Mouse (Mus musculus) embryonic facial prominence, embryonic 10.5 days (tissue): ENCODE results near the gene Dennd1a. TPM values are rescaled to one million over a fixed set of nuclear protein-coding genes. Genes with fewer than 3 reads are reported as not detected.

Experiments used
- DNase-seq: peaks from one replicate; pipeline ENCODE4 v3.0.0-alpha.2; 2017; ENCODE audit warnings: low spot score
- H3K27ac ChIP-seq: fragments of 300-500 bp; sonication (generic); replicated peaks from 2 replicates; pipeline ENCODE4 v1.5.1; 2016; ENCODE audit warnings: mild to moderate bottlenecking
- H3K27me3 ChIP-seq: fragments of 300-500 bp; sonication (generic); replicated peaks from 2 replicates; pipeline ENCODE4 v1.6.1; 2016; ENCODE audit warnings: low read depth, mild to moderate bottlenecking; ENCODE audit not compliant: poor library complexity, severe bottlenecking
- H3K36me3 ChIP-seq: fragments of 300-500 bp; sonication (generic); replicated peaks from 2 replicates; pipeline ENCODE4 v1.6.1; 2016; ENCODE audit warnings: mild to moderate bottlenecking, moderate library complexity
- H3K4me1 ChIP-seq: fragments of 300-500 bp; sonication (generic); 2 replicates; pipeline ENCODE4 v1.6.1; 2016
- H3K4me3 ChIP-seq: fragments of 300-500 bp; sonication (generic); 2 replicates; pipeline ENCODE4 v1.5.1; 2016; ENCODE audit warnings: mild to moderate bottlenecking, moderate library complexity
- H3K9me3 ChIP-seq: fragments of 300-500 bp; sonication (generic); 2 replicates; pipeline ENCODE4 v1.6.1; 2016; ENCODE audit warnings: mild to moderate bottlenecking
- WGBS: fragments of 180-500 bp; shearing (Covaris S2); methylation state at CpG from one replicate; pipeline ENCODE4 v1.1.7; 2016; 5-methylcytosine and 5-hydroxymethylcytosine counted together
- polyA plus RNA-seq: library from polyadenylated mRNA; unstranded; fragments of >200 nt; fragmentation: Nextera tagmentation; extraction: Ambion mirVana; gene quantifications from 2 replicates; pipeline ENCODE4 v1.2.1, GENCODE M21; 2016

Dennd1a gene
- polyA plus RNA-seq, 1 experiment from 2014 or later = 13.7 TPM

DNA sequence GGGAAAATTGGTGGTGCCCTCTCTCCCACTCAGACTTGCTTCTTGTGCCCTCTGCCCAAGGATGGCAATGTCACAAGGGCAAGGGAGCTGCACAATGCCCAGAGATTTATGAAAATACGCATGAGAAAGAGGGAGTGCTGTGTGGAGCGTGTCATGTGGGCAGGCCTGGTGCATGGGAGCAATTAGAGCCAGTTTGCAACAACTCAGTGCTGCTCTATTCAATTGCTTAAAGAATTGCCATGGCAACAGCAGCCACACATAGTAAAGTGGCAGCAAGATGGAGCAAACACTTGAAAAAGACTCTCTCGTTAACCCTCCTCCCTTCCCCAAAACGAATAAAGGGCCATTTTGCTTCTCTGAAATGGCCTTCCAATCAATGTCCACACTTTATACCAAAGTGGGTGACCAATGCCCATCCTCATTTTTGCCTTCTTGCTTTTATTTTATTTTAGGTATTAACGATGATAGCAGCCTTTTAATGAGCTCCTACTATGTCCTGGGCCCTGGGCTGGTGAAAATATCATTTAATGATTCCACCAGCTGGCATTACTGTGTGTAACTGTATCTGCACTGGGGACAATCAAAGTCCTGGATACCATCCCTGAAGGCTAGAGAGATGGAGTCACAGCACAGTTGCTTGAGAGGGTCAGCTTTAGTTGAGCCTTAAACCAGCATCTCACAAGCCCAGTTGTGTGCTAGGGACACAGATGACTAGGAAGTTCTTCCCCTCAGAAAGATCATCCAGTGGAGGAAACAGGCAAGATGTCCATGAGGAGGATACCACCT lies 378.3 kb downstream of the Dennd1a start:
- H3K4me1 ChIP-seq = peaks cover 15% of the 10 kb centered on the region
- peak; percentile 35 for DNase-seq
- WGBS = 50% methylated on average over 5 of the region's 5 CpGs
- H3K36me3 ChIP-seq = no peaks in the 10 kb centered on the region
- peak overlapping the region; percentile 51; the same call in 1 of the 2 replicates for H3K27ac ChIP-seq
- no peaks in the 10 kb centered on the region for H3K9me3 ChIP-seq
- H3K4me3 ChIP-seq = no peak overlapping the region
- H3K27me3 ChIP-seq = no peaks in the 10 kb centered on the region

DNA sequence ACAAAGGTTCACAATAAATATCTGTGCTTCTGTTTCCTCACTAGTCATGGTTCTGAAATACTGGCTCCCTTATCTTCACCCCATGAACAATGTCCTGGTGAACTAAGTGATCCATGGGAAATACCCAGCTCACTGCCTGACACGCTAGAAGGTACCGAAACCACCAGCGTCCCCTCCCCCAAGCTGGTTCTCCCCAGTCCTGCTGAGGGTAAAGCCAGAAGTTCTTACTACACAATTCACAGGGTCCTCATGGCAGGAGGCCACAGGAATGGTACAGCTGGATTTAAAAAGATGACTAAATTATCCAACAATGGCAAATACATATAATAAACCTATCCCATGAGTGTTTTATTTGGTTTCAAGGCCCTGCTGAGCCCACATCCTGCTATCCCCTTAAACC lies 378.9 kb downstream of the Dennd1a start:
- peak; percentile 7 for DNase-seq
- no peaks in the 10 kb centered on the region for H3K36me3 ChIP-seq
- peaks cover 15% of the 10 kb centered on the region for H3K4me1 ChIP-seq
- no peaks in the 10 kb centered on the region for H3K27me3 ChIP-seq
- no peak overlapping the region for H3K4me3 ChIP-seq
- H3K27ac ChIP-seq = peak overlapping the region; percentile 51; the same call in 1 of the 2 replicates
- no peaks in the 10 kb centered on the region for H3K9me3 ChIP-seq
- 81% methylated on average over 3 of the region's 3 CpGs for WGBS

DNA sequence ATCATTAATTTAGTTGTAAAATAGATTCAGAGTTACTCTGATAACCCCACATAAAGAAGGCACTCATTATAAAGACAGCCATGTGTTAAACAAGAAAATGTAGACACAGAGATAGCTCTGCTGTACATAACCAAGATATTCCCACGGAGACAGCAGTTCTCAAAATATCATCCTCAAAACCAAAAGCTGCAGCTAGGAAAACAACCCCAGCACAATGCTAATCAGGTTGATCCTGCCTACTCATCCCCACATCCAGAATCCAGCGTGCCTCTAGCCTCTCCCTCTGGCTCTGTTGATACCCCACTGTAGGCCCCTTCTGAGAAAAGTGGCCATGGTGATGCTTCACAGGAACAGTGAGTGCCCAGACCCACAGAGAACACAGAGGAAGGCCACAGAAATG lies 380.9 kb downstream of the Dennd1a start:
- WGBS = 84% methylated on average over 2 of the region's 2 CpGs

DNA sequence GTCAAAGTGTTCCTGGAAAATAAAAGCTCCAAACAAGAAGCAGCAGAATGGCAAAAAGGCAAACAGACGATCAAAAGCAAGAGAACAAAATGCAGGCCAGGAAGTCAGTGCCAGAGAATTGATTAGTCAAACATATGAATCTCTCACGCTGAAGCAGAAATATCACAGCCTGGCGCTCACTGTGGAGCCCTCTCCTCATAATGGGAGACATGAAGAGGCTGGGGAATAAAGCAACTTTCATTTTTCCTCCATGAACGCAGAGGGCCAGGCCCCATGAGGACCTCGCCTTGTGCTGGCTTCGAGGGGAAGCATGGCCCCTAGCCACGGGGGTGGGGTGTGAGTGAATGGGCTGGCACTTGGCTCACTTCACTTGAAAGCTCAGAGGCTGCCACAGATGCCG lies 383.9 kb downstream of the Dennd1a start:
- no peak overlapping the region for H3K4me3 ChIP-seq
- H3K4me1 ChIP-seq = peaks cover 1% of the 10 kb centered on the region
- no peaks in the 10 kb centered on the region for H3K9me3 ChIP-seq
- peak; percentile 5 for DNase-seq
- H3K27ac ChIP-seq = no peak overlapping the region
- H3K27me3 ChIP-seq = no peaks in the 10 kb centered on the region
- WGBS = 86% methylated on average over 8 of the region's 8 CpGs
- H3K36me3 ChIP-seq = no peaks in the 10 kb centered on the region

More for the DNA sequence above, 380.9 kb downstream of the Dennd1a start:
- H3K4me1 ChIP-seq = peaks cover 15% of the 10 kb centered on the region
- H3K36me3 ChIP-seq = no peaks in the 10 kb centered on the region
- no peaks in the 10 kb centered on the region for H3K9me3 ChIP-seq
- no peak overlapping the region for H3K27ac ChIP-seq
- no peak for DNase-seq
- no peak overlapping the region for H3K4me3 ChIP-seq
- H3K27me3 ChIP-seq = no peaks in the 10 kb centered on the region

DNA sequence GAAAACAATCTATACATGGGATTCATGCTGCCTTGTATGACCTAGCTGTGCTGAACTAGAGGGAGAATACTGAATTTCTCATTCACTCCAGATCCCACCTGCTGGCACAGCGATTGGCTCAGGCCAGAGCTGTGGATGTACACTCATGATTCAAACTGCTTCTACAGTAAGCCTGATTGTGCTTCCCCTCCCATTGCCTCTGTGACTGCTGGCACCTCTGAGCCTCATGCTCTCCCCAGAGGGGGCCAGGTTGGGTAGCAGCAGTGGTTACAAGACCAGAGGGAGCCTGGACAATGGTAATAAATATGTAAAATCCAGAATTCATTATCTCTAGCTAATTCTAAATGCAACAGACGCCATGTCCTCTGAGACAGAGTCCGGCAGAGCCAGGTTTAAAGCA lies 404.0 kb downstream of the Dennd1a start:
- H3K36me3 ChIP-seq = no peaks in the 10 kb centered on the region
- no peak overlapping the region for H3K4me3 ChIP-seq
- no peaks in the 10 kb centered on the region for H3K27me3 ChIP-seq
- H3K4me1 ChIP-seq = peaks cover 32% of the 10 kb centered on the region
- no peak for DNase-seq
- H3K9me3 ChIP-seq = no peaks in the 10 kb centered on the region
- WGBS = 89% methylated on average over 3 of the region's 3 CpGs
- no peak overlapping the region for H3K27ac ChIP-seq

DNA sequence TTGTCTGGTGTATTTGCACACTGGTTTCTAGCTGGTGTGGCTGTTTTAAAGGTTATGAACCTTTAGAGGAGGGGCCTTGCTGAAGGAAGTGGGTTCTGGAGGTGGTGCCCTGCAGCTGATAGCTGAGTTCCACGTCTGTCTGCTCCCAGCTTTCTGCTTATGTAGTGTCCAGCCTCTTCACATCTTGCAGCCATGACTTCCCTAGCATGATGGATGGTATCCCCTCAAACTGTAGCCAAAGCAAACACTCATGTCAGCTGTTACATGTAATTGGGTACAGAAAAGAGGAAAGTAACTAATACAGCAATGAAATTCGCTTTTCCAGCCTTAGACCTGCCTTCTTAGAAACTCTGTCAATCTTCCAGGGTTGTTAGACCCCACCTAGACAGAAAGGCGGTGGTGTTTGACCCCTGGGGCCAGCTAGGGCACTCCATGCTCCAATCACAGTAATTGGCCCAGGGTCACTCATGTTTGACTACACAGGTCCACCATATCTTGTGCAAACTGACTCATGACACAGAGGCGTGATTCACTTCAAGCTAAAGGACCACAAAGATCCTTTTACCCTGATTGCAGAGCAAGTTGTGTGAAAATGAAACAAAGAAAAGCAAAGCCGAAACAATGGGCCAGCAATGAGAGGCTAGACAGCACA lies 405.8 kb downstream of the Dennd1a start:
- H3K27me3 ChIP-seq = no peaks in the 10 kb centered on the region
- no peaks in the 10 kb centered on the region for H3K36me3 ChIP-seq
- H3K27ac ChIP-seq = no peak overlapping the region
- H3K4me1 ChIP-seq = peaks cover 33% of the 10 kb centered on the region
- 63% methylated on average over 5 of the region's 5 CpGs for WGBS
- DNase-seq = no peak
- no peaks in the 10 kb centered on the region for H3K9me3 ChIP-seq
- no peak overlapping the region for H3K4me3 ChIP-seq

DNA sequence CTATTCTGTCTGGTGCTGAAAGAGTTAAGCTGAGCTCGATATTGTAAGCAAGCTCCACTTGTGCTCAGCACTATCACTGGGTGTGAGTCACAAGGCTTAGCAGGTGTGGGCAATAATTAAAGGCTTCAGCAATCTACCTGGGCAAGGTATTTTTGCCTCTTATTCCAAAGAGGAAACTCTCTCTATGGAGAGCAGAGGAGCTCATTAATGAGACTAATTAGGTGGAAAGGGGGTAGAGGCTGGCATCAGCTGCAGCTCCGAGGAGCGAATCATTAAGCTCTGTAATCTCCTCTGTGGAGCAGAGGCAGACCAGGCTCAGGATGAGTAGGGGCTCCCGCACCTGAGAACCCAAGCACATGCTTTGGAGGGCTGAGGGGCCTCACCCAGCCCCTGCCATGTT lies 407.5 kb downstream of the Dennd1a start:
- no peak for DNase-seq
- Histone ChIP-seq H3K36me3 (no peaks in the 10 kb centered on the region), H3K27me3 (no peaks in the 10 kb centered on the region), H3K27ac (no peak overlapping the region), H3K9me3 (no peaks in the 10 kb centered on the region), H3K4me1 (peaks cover 35% of the 10 kb centered on the region), H3K4me3 (no peak overlapping the region)
- WGBS = 49% methylated on average over 4 of the region's 4 CpGs

DNA sequence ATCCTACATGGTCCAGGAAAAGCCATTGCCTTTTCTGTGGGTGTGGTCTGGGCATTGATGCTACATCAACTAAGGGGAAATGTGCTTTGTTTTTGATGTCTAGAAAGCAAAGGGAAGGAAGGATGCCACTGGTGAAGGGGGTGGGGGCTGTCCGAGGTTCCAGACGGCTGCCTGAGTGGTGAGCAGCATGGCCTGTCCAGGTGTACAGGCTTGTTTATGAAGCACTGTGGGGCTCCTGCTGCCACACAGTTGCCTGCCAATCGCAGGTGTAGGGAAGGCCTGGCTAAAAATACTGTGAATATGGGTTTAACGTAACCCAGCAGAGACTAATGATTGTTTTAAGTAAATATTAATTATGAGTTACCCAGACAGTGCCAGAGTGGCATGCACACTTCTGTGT lies 414.4 kb downstream of the Dennd1a start:
- WGBS = 70% methylated on average over 4 of the region's 4 CpGs
- Histone ChIP-seq H3K9me3 (no peaks in the 10 kb centered on the region), H3K4me3 (no peak overlapping the region), H3K4me1 (peaks cover 18% of the 10 kb centered on the region), H3K27me3 (no peaks in the 10 kb centered on the region), H3K27ac (no peak overlapping the region; the same call in 1 of the 2 replicates), H3K36me3 (no peaks in the 10 kb centered on the region)
- DNase-seq = no peak

DNA sequence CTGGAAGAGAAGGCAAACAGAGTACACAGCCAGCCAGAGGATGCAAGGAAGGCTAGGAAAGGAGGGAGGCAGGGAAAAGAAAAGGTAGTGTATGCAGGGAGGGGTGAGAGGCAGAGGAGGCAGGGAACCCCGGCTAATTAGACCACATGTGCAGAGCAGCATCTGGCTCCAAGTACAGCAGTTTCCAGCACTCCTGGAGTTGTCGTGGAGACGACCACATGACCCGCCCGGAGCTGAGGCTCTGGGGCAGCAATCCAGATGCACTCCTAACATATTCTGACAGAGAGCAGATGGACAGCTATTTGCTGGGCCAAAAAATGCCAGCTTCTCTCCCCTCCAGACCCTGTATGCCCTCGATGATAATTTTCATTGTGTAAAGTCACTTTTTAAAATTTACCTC lies 417.6 kb downstream of the Dennd1a start:
- no peaks in the 10 kb centered on the region for H3K27me3 ChIP-seq
- peaks cover 15% of the 10 kb centered on the region for H3K4me1 ChIP-seq
- H3K36me3 ChIP-seq = no peaks in the 10 kb centered on the region
- H3K4me3 ChIP-seq = no peak overlapping the region
- no peaks in the 10 kb centered on the region for H3K9me3 ChIP-seq
- 0 out of 2 replicates have a peak overlapping the region, but pooled peaks have one; percentile 40 for H3K27ac ChIP-seq
- peak; percentile 63 for DNase-seq
- WGBS = 35% methylated on average over 6 of the region's 6 CpGs

DNA sequence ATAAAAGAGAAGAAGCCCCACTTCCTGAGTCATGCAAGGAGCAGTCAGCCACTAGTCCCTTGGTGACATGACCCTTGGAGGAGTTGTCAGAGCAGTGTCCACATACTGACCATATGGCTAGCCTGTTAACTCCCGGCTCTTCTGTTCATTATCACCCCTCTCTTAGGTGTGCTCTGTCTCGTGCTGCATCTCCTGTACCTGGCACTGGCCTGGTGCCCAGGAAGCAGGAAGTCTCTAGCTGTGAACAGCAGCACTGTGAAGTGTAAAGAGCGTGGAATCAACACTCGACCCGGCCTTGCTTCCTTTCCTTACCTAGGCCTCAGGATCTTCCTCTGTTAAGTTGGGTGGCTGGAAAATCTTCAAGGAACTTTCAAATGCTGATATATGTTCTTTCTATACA lies 419.8 kb downstream of the Dennd1a start:
- Histone ChIP-seq H3K27me3 (no peaks in the 10 kb centered on the region), H3K27ac (no peak overlapping the region), H3K4me3 (no peak overlapping the region), H3K9me3 (no peaks in the 10 kb centered on the region), H3K4me1 (peaks cover 10% of the 10 kb centered on the region), H3K36me3 (no peaks in the 10 kb centered on the region)
- no peak for DNase-seq
- 82% methylated on average over 5 of the region's 5 CpGs for WGBS

DNA sequence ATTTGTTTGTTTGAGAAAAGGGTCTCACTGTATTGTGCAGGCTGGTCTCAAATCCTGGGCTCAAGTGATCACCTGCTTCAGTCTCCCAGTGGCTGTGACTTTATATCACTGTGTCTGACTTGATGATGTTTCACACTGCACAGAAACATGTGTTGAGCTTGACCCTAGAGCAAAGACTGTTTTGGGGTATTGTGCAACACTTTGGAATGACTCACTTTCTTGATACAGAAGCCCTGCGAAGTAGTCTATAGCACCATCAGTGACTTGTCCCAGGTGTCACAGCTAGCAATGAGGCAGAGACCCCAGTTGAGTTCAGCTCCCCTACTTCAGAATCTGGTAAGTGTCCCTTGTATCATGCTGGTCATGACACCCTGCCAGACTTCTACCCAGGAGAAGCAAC lies 429.7 kb downstream of the Dennd1a start:
- H3K27me3 ChIP-seq = no peaks in the 10 kb centered on the region
- 0 out of 2 replicates have a peak, but pooled peaks cover 8% of the 10 kb centered on the region for H3K36me3 ChIP-seq
- H3K4me3 ChIP-seq = no peak overlapping the region
- DNase-seq = no peak
- no peak overlapping the region for H3K27ac ChIP-seq
- no peaks in the 10 kb centered on the region for H3K9me3 ChIP-seq
- WGBS = 93% methylated on average over 1 of the region's 1 CpGs
- peaks cover 12% of the 10 kb centered on the region for H3K4me1 ChIP-seq

DNA sequence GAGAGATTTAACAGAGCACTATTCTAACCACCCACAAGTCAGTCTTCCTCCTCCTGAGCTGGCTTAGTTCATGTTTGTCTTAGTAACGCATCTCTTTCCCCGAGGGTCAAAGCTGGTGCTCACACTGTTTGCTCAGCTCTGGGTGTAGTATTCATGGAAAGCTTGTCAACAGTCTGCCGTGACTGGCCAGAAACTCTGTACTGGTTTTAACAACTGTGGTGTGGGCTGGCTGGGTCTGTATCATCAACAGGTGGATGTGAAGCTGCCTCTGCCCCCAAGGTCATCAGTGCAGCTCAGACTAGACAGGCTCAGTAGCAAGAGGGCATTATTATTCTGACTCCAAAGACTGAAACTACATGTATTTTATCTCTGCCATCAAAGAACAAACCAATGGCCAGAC lies 430.2 kb downstream of the Dennd1a start:
- peaks cover 12% of the 10 kb centered on the region for H3K4me1 ChIP-seq
- DNase-seq = no peak
- no peaks in the 10 kb centered on the region for H3K27me3 ChIP-seq
- no peak overlapping the region for H3K27ac ChIP-seq
- WGBS = 67% methylated on average over 3 of the region's 3 CpGs
- H3K9me3 ChIP-seq = no peaks in the 10 kb centered on the region
- H3K36me3 ChIP-seq = 0 out of 2 replicates have a peak, but pooled peaks cover 8% of the 10 kb centered on the region
- H3K4me3 ChIP-seq = no peak overlapping the region

DNA sequence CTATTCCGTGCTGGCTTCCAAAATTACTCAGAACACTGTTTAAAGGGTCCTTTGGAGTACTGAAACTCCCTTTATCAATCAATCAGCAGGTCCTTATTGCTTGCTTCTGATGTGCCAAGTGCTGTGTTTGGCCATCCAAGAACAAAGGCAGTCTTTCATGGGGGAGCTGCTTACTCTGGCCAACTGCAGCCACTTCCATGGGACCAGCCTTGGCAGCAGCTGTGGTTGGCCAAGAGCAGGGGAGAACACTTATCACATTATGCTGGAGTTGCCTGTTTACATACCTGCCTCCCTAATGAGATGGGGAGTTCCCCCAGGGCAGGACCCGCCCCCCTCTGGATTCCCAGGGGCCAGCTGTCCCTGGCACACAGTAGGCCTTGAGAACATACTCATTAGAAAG lies 432.0 kb downstream of the Dennd1a start:
- Histone ChIP-seq H3K27me3 (no peaks in the 10 kb centered on the region), H3K4me3 (no peak overlapping the region), H3K27ac (no peak overlapping the region), H3K4me1 (peaks cover 29% of the 10 kb centered on the region), H3K9me3 (no peaks in the 10 kb centered on the region), H3K36me3 (0 out of 2 replicates have a peak, but pooled peaks cover 8% of the 10 kb centered on the region)
- WGBS = 77% methylated on average over 2 of the region's 2 CpGs
- DNase-seq = no peak
